Mouse (Mus musculus): ENCODE data around the gene Pigo. TPM values are rescaled to one million over a fixed set of nuclear protein-coding genes. Genes with fewer than 3 reads are reported as not detected.

The Pigo gene
- polyA plus RNA-seq, 1 experiment from 2014 or later, result 26.0 TPM

GRCm38 (mm10) chr4:43033481-43033880, 7.9 kb upstream of the Pigo start:
- Histone ChIP-seq H3K4me3 (no peak overlapping the region), H3K36me3 (peaks cover 59% of the 10 kb centered on the region), H3K4me2 (replicated peaks) (no peak overlapping the region), H3K27me3 (no peaks in the 10 kb centered on the region), H3K27ac (no peak overlapping the region), H3K9me3 (no peaks in the 10 kb centered on the region), H3K9ac (no peak overlapping the region), H3K4me1 (peaks cover 23% of the 10 kb centered on the region)
- WGBS, result 84% methylated on average over 14 of the region's 14 CpGs
- ATAC-seq (ENCODE audit: low FRiP score, low read depth), result no peak

GRCm38 (mm10) chr4:43032501-43032900, 6.9 kb upstream of the Pigo start:
- no peak for ATAC-seq (ENCODE audit: low FRiP score, low read depth)
- H3K9ac ChIP-seq, result no peak overlapping the region
- H3K36me3 ChIP-seq, result peaks cover 69% of the 10 kb centered on the region
- no peak overlapping the region for H3K27ac ChIP-seq
- H3K9me3 ChIP-seq, result no peaks in the 10 kb centered on the region
- peaks cover 15% of the 10 kb centered on the region for H3K4me1 ChIP-seq
- no peak overlapping the region for H3K4me2 ChIP-seq (replicated peaks)
- no peaks in the 10 kb centered on the region for H3K27me3 ChIP-seq
- no peak overlapping the region for H3K4me3 ChIP-seq
- 100% methylated on average over 1 of the region's 1 CpGs for WGBS

GRCm38 (mm10) chr4:43031237-43031995, 5.8 kb upstream of the Pigo start, which contains the start of gene Stoml2:
Stoml2 (minus strand) TSS chr4:43031710.
- Histone ChIP-seq H3K27ac (peak within 1 kb of the TSS; percentile 87), H3K27me3 (no peaks in the 10 kb centered on the region), H3K4me2 (replicated peaks) (peak within 1 kb of the TSS; percentile 77), H3K4me1 (peaks cover 15% of the 10 kb centered on the region), H3K9me3 (no peaks in the 10 kb centered on the region), H3K4me3 (peak within 1 kb of the TSS; percentile 85), H3K36me3 (peaks cover 75% of the 10 kb centered on the region), H3K9ac (peak within 1 kb of the TSS; percentile 94)
- ATAC-seq (ENCODE audit: low FRiP score, low read depth), result peak; percentile 96
- under 1% methylated on average over 38 of the region's 38 CpGs for WGBS

- under 1% methylated on average over 28 of the region's 28 CpGs for WGBS
- peak; percentile 62 for ATAC-seq (ENCODE audit: low FRiP score, low read depth)
Observed at GRCm38 (mm10) chr4:43030780-43031230, 5.2 kb upstream of the Pigo start.

GRCm38 (mm10) chr4:43030352-43030751, 4.7 kb upstream of the Pigo start:
- H3K4me1 ChIP-seq, result peaks cover 15% of the 10 kb centered on the region
- no peak for ATAC-seq (ENCODE audit: low FRiP score, low read depth)
- peak overlapping the region; percentile 85 for H3K4me3 ChIP-seq
- peak overlapping the region; percentile 87; the same call in 1 of the 2 replicates for H3K27ac ChIP-seq
- H3K9me3 ChIP-seq, result no peaks in the 10 kb centered on the region
- 74% methylated on average over 9 of the region's 9 CpGs for WGBS
- no peaks in the 10 kb centered on the region for H3K27me3 ChIP-seq
- peak overlapping the region; percentile 77 for H3K4me2 ChIP-seq (replicated peaks)
- peak overlapping the region; percentile 94 for H3K9ac ChIP-seq
- H3K36me3 ChIP-seq, result peaks cover 69% of the 10 kb centered on the region

More at GRCm38 (mm10) chr4:43030780-43031230, 5.2 kb upstream of the Pigo start:
- H3K4me3 ChIP-seq, result peak overlapping the region; percentile 85
- H3K9me3 ChIP-seq, result no peaks in the 10 kb centered on the region
- no peaks in the 10 kb centered on the region for H3K27me3 ChIP-seq
- peaks cover 15% of the 10 kb centered on the region for H3K4me1 ChIP-seq
- H3K36me3 ChIP-seq, result peaks cover 72% of the 10 kb centered on the region
- H3K4me2 ChIP-seq (replicated peaks), result peak overlapping the region; percentile 77
- peak overlapping the region; percentile 87 for H3K27ac ChIP-seq
- H3K9ac ChIP-seq, result peak overlapping the region; percentile 94

- Histone ChIP-seq H3K4me2 (replicated peaks) (peak overlapping the region; percentile 77), H3K36me3 (peaks cover 64% of the 10 kb centered on the region), H3K27me3 (no peaks in the 10 kb centered on the region), H3K9me3 (no peaks in the 10 kb centered on the region), H3K4me3 (peak overlapping the region; percentile 85; the same call in 1 of the 2 replicates), H3K27ac (no peak overlapping the region), H3K4me1 (peaks cover 18% of the 10 kb centered on the region), H3K9ac (peak overlapping the region; percentile 94; the same call in 1 of the 2 replicates)
- no peak for ATAC-seq (ENCODE audit: low FRiP score, low read depth)
- WGBS, result 94% methylated on average over 9 of the region's 9 CpGs
Observed at GRCm38 (mm10) chr4:43029749-43030148, 4.1 kb upstream of the Pigo start.

GRCm38 (mm10) chr4:43029121-43029520, 3.5 kb upstream of the Pigo start:
- no peak for ATAC-seq (ENCODE audit: low FRiP score, low read depth)
- WGBS, result 92% methylated on average over 7 of the region's 7 CpGs
- no peak overlapping the region for H3K27ac ChIP-seq
- no peak overlapping the region for H3K4me3 ChIP-seq
- no peaks in the 10 kb centered on the region for H3K9me3 ChIP-seq
- H3K27me3 ChIP-seq, result no peaks in the 10 kb centered on the region
- H3K4me1 ChIP-seq, result peaks cover 24% of the 10 kb centered on the region
- H3K4me2 ChIP-seq (replicated peaks), result no peak overlapping the region
- peaks cover 57% of the 10 kb centered on the region for H3K36me3 ChIP-seq
- H3K9ac ChIP-seq, result no peak overlapping the region

GRCm38 (mm10) chr4:43024673-43025072, 946 bp downstream of the Pigo start:
- peak overlapping the region; percentile 69; the same call in 1 of the 2 replicates for H3K27ac ChIP-seq
- 83% methylated on average over 14 of the region's 14 CpGs for whole genome bisulfite sequencing
- peak overlapping the region; percentile 85 for H3K4me2 ChIP-seq (replicated peaks)

GRCm38 (mm10) chr4:43021341-43021740, 4.3 kb downstream of the Pigo start:
- H3K4me3 ChIP-seq, result no peak overlapping the region
- no peak for ATAC-seq (ENCODE audit: low FRiP score, low read depth)
- no peak overlapping the region for H3K4me2 ChIP-seq (replicated peaks)
- peaks cover 9% of the 10 kb centered on the region; the same call in 1 of the 2 replicates for H3K4me1 ChIP-seq
- H3K27ac ChIP-seq, result no peak overlapping the region
- no peak overlapping the region; the same call in 1 of the 2 replicates for H3K9ac ChIP-seq
- 74% methylated on average over 17 of the region's 17 CpGs for WGBS
- no peaks in the 10 kb centered on the region for H3K9me3 ChIP-seq
- H3K27me3 ChIP-seq, result no peaks in the 10 kb centered on the region
- peaks cover 78% of the 10 kb centered on the region for H3K36me3 ChIP-seq

More at GRCm38 (mm10) chr4:43024673-43025072, 946 bp downstream of the Pigo start:
- Histone ChIP-seq H3K9ac (peak overlapping the region; percentile 66), H3K9me3 (no peaks in the 10 kb centered on the region), H3K36me3 (peaks cover 80% of the 10 kb centered on the region), H3K4me1 (peaks cover 9% of the 10 kb centered on the region; the same call in 1 of the 2 replicates), H3K27me3 (no peaks in the 10 kb centered on the region), H3K4me3 (peak overlapping the region; percentile 59)
- ATAC-seq (ENCODE audit: low FRiP score, low read depth), result no peak

GRCm38 (mm10) chr4:43020876-43021275, 4.7 kb downstream of the Pigo start:
- Histone ChIP-seq H3K27ac (no peak overlapping the region), H3K9me3 (no peaks in the 10 kb centered on the region), H3K4me2 (replicated peaks) (no peak overlapping the region), H3K9ac (no peak overlapping the region), H3K36me3 (peaks cover 75% of the 10 kb centered on the region), H3K4me3 (no peak overlapping the region), H3K4me1 (peaks cover 9% of the 10 kb centered on the region; the same call in 1 of the 2 replicates), H3K27me3 (no peaks in the 10 kb centered on the region)
- no peak for ATAC-seq (ENCODE audit: low FRiP score, low read depth)
- WGBS, result 88% methylated on average over 16 of the region's 16 CpGs

GRCm38 (mm10) chr4:43019641-43020465, 5.8 kb downstream of the Pigo start:
- WGBS, result 94% methylated on average over 23 of the region's 23 CpGs
- no peak for ATAC-seq (ENCODE audit: low FRiP score, low read depth)
- H3K9me3 ChIP-seq, result no peaks in the 10 kb centered on the region
- no peak overlapping the region for H3K9ac ChIP-seq
- H3K36me3 ChIP-seq, result peaks cover 75% of the 10 kb centered on the region
- no peak overlapping the region for H3K4me3 ChIP-seq
- H3K27ac ChIP-seq, result no peak overlapping the region
- no peaks in the 10 kb centered on the region for H3K27me3 ChIP-seq
- peaks cover 7% of the 10 kb centered on the region; the same call in 1 of the 2 replicates for H3K4me1 ChIP-seq
- no peak overlapping the region for H3K4me2 ChIP-seq (replicated peaks)

- Histone ChIP-seq H3K4me2 (replicated peaks) (no peak overlapping the region), H3K4me1 (no peaks in the 10 kb centered on the region; the same call in 1 of the 2 replicates), H3K27me3 (no peaks in the 10 kb centered on the region), H3K27ac (no peak overlapping the region), H3K9me3 (no peaks in the 10 kb centered on the region), H3K9ac (no peak overlapping the region), H3K4me3 (no peak overlapping the region), H3K36me3 (peaks cover 75% of the 10 kb centered on the region)
- ATAC-seq (ENCODE audit: low FRiP score, low read depth), result no peak
- WGBS, result 91% methylated on average over 10 of the region's 10 CpGs
Observed at GRCm38 (mm10) chr4:43019176-43019575, 6.4 kb downstream of the Pigo start.

All from limb, embryonic 13.5 days (tissue).